Mouse (Mus musculus): ENCODE results near the gene Dnajb4. TPM values are rescaled to one million over a fixed set of nuclear protein-coding genes. Genes with fewer than 3 reads are reported as not detected.

The Dnajb4 gene
- total RNA-seq, 2 experiments from 2014 or later = 17.9 to 46.7 TPM

DNA sequence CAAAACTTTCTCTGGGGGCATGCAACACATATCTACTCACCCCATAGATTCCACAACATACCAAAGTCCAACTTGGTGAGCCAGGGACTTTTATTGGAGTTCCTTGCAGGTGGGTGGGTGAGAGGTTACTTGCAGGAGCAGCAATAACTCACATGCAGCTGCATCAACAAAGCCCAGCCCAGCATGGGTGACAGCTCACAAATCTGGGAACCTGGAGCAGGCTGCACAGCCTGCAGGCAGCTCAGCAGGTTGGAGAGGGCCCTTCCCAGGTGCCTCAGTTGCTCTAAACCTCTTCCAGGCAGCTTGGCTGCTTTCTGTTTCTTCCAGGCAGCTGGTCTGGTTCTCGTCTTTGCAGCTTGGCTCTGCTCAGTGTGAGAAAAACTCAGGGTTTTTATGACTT lies 30.8 kb downstream of the Dnajb4 start:
- no peak for ATAC-seq (replicated peaks; ENCODE audit: poor library complexity, severe bottlenecking)

DNA sequence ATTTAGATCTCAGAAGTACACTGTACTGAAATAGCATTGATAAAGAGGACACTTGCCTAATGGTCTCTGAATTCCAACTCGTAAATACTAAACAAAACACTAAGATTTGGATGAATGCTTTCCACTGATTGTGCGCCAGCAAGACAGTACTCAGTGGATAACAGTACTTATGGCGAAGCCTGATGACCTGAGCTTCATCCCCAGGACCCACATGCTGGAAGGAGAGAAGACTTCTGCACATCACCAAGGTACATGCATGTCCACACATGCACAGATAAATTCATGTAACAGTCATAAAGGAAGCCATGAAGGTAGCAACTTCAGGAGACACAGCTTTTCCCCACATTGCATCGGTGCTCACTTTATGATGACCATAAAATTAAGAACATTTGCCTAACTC lies 31.3 kb downstream of the Dnajb4 start:
- no peak for ATAC-seq (replicated peaks; ENCODE audit: poor library complexity, severe bottlenecking)

DNA sequence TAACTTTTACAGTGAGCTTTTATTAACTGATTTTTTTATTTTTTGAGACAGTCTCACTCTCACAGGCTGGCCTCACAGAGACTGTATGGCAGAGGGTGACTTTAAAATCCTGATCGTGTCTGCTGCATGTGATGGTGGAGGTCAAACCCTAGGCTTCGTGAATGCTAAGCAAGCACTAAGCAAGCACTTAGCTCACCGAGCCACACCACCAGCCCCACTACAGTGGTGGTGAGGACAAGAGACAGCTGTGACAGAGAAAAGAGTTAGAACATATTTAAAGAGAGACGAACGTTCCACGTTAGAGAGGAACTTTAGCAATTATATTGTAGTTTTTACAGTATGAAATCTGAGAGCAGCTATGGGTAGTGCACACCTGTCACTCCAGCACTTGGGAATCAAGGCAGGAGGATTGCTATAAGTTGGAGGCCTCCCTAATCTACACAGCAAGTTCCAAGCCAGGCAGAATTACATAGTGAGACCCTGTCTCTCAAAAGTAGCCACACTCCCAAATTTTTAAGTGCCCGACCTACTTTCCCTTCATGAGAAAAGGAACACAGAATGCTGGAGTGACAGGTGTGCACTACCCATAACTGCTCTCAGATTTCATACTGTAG lies 37.7 kb downstream of the Dnajb4 start:
- no peak for ATAC-seq (replicated peaks; ENCODE audit: poor library complexity, severe bottlenecking)

- no peak for ATAC-seq (replicated peaks; ENCODE audit: poor library complexity, severe bottlenecking)
Measured at GRCm38 (mm10) chr3:152171862-152172261, 38.2 kb downstream of the Dnajb4 start.

GRCm38 (mm10) chr3:152171236-152171635 lies 38.9 kb downstream of the Dnajb4 start:
- ATAC-seq (replicated peaks; ENCODE audit: poor library complexity, severe bottlenecking) = no peak

- no peak for ATAC-seq (replicated peaks; ENCODE audit: poor library complexity, severe bottlenecking)
Measured at GRCm38 (mm10) chr3:152170407-152170806, 39.7 kb downstream of the Dnajb4 start.

DNA sequence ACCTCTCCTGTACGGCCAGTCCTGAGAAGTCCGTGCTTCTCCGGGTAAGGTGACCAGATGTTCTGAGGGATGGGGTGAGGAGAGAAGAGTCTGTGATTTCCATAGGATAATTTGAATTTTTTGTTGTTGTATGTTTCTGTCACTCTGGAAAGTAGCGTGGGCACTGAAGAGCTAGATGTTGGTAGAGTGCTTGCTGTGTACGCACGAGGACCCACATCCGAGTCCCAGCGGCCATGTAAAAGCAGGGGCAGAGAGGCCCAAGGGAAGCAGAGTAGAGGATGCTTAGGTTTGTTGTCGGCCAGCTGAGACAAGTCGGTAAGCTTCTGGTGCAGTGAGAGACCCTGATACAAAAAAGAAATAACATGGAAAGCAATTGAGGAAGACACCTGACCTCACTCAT lies 42.1 kb downstream of the Dnajb4 start:
- ATAC-seq (replicated peaks; ENCODE audit: poor library complexity, severe bottlenecking) = no peak

- 0 out of 2 replicates have a peak, but pooled peaks have one; percentile 11 for ATAC-seq (replicated peaks; ENCODE audit: poor library complexity, severe bottlenecking)
Measured at GRCm38 (mm10) chr3:152166699-152167451, 43.2 kb downstream of the Dnajb4 start.

DNA sequence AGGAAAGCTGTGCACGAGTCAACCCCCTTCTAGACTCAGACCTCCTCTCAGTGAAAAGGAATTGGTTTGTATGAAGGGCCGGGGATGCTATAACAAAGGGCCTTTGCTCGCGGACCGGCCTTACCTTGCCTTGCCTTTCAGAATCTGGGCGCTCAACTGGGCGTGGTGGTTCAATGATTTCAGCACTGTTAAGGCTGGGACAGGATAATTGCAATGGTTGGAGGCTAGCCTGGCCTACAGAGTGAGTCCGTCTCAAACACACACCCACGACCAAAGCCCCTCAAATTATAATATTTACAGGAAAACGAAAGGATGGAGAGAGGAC lies 44.0 kb downstream of the Dnajb4 start, which contains the start of gene Gipc2:
TSS of gene Gipc2 (minus strand) at position 132 of the 325 bp plus-strand sequence.
- ATAC-seq (replicated peaks; ENCODE audit: poor library complexity, severe bottlenecking) = peak; percentile 26

- peak; percentile 61 for ATAC-seq (replicated peaks; ENCODE audit: poor library complexity, severe bottlenecking)
Measured at GRCm38 (mm10) chr3:152165351-152166098, 44.6 kb downstream of the Dnajb4 start.

DNA sequence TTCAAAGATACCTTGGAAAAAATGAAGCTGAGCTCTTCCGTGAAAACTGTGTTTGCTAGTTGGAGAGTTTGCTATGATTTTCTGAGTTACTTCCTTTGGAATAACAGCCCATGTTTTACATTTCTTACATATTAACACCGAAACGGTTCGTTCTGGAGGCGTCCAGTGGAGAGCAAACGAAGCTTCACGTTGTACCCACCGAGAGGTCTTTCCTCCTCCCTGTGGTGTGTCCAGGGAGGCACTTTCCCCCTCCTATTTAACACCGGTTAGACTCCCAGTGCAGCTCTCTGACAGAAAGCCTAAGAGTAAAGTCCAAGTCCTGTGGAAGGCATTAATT lies 45.1 kb downstream of the Dnajb4 start:
- 0 out of 2 replicates have a peak, but pooled peaks have one; percentile 2 for ATAC-seq (replicated peaks; ENCODE audit: poor library complexity, severe bottlenecking)

GRCm38 (mm10) chr3:152163320-152163719 lies 46.8 kb downstream of the Dnajb4 start:
- no peak for ATAC-seq (replicated peaks; ENCODE audit: poor library complexity, severe bottlenecking)

DNA sequence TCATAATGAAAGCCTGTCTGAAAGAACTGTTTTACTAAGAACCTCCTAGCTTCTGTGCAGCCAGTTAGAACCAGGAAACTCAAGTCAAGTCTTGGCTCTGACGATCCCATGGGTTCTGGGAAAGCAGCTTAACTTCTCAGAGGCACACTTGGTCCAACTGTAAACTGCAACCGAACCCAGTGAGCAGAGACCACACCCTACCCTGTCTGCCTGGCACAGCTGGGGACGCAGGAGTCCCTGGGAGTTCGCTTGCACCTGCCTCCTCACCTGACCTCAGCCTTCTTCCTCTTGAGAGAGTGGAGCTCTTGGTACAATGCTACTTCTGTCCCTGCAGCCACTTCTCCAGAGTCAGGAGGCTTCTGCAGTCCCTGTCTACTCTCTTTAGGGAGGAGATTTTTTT lies 49.5 kb downstream of the Dnajb4 start:
- ATAC-seq (replicated peaks; ENCODE audit: poor library complexity, severe bottlenecking) = no peak

DNA sequence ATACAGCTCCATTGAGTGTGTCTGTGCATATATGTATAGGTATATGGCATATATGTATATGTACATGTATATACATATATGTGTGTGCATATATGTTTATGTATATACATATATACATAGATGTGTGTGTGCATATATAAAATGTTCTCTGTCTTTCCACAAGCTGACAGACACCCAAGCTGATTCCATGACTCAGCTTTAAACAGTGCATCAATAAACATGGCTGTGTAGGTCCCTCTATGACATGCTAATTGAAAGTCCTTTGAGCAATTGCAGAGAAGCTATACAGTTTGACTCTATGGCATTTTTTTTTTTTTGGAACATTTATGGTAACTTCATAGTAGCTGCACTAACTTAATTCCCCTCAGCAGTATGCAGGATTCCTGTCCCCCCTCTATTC lies 50.8 kb downstream of the Dnajb4 start:
- ATAC-seq (replicated peaks; ENCODE audit: poor library complexity, severe bottlenecking) = no peak

- ATAC-seq (replicated peaks; ENCODE audit: poor library complexity, severe bottlenecking) = no peak
Measured at GRCm38 (mm10) chr3:152158344-152159291, 51.5 kb downstream of the Dnajb4 start.

GRCm38 (mm10) chr3:152156816-152157496 lies 53.1 kb downstream of the Dnajb4 start:
- ATAC-seq (replicated peaks; ENCODE audit: poor library complexity, severe bottlenecking) = no peak

DNA sequence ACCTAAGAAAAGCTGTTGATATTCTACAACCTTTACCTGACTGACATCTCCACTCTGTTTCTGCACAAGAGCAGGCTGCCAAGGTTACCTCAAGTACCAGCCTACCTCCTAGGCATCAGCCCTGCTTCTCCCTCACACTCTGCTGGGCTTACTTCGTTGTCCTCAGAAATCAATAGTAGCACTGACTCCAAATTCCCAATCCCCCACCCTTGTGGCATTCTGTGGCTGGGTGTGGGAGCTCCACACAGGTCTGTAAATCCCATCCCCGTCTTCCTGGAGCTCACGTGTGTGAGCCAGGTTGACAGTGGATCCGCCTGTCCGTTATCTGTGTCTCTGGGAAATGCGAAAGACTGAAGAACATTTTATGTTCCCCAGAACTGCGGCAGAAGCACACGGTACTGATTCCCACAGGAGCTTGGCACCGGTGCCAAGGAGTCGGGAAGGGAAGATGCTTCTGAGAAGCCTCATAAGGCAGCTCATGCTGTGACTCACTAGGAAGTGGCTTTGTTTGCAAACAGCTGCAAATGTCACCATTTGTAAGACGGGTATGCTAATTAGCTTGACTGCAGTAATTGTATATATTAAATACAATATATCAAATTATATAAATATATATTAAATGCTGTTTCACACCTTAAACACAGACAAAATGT lies 54.7 kb downstream of the Dnajb4 start:
- no peak for ATAC-seq (replicated peaks; ENCODE audit: poor library complexity, severe bottlenecking)

DNA sequence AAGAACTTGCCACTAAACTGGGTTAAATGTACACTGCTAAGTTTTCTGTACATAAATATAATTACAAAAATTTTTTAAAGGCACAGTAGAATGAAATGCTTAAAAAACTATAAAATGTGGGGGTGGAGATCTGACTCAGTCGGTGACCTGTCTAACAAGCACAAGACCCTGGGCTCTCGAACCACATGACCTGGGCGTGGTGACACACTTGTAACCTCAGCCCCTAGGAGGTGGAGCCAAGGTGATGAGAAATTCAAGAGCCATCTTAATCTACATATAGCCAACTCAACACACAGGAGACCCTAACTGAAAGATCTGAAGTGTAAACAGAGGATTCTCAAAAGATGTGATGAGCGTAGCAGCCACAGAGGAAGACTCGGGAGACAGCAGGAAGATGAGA lies 56.0 kb downstream of the Dnajb4 start:
- ATAC-seq (replicated peaks; ENCODE audit: poor library complexity, severe bottlenecking) = no peak

GRCm38 (mm10) chr3:152153152-152153551 lies 57.0 kb downstream of the Dnajb4 start:
- ATAC-seq (replicated peaks; ENCODE audit: poor library complexity, severe bottlenecking) = no peak

Data from granulocyte monocyte progenitor cell, adult 5-6 weeks (primary cell).